Mouse (Mus musculus) adrenal gland, adult (tissue): ENCODE results near the gene Abcg8.

Experiments
- DNase-seq, 2 experiments: peaks; one replicate each; pipeline ENCODE4 v3.0.0; 2022 to 2023; ENCODE audit warnings: low spot score in 1 of 2; ENCODE audit not compliant: inconsistent age in 2 of 2

Gene Abcg8

GRCm38 (mm10) chr17:84708818-84709217, 32.7 kb downstream of the Abcg8 start:
- no peak for DNase-seq

GRCm38 (mm10) chr17:84709403-84709851, 33.3 kb downstream of the Abcg8 start:
- DNase-seq: no peak

- no peak for DNase-seq
Observed at GRCm38 (mm10) chr17:84713563-84714164, 37.6 kb downstream of the Abcg8 start.

GRCm38 (mm10) chr17:84714930-84715329, 38.8 kb downstream of the Abcg8 start:
- DNase-seq: no peak

- DNase-seq: no peak
Observed at GRCm38 (mm10) chr17:84716252-84716872, 40.3 kb downstream of the Abcg8 start.

- DNase-seq: no peak
Observed at GRCm38 (mm10) chr17:84717416-84717815, 41.3 kb downstream of the Abcg8 start.

GRCm38 (mm10) chr17:84719105-84719504, 43.0 kb downstream of the Abcg8 start:
- DNase-seq: no peak

GRCm38 (mm10) chr17:84724028-84724427, 47.9 kb downstream of the Abcg8 start:
- DNase-seq: no peak

- no peak for DNase-seq
Observed at GRCm38 (mm10) chr17:84725163-84725562, 49.1 kb downstream of the Abcg8 start.

GRCm38 (mm10) chr17:84728201-84728911, 52.3 kb downstream of the Abcg8 start:
- DNase-seq: no peak

- DNase-seq: no peak
Observed at GRCm38 (mm10) chr17:84729140-84729539, 53.0 kb downstream of the Abcg8 start.

- no peak for DNase-seq
Observed at GRCm38 (mm10) chr17:84731361-84731760, 55.3 kb downstream of the Abcg8 start.

- no peak for DNase-seq
Observed at GRCm38 (mm10) chr17:84732612-84733011, 56.5 kb downstream of the Abcg8 start.

GRCm38 (mm10) chr17:84736719-84737118, 60.6 kb downstream of the Abcg8 start:
- DNase-seq: no peak

GRCm38 (mm10) chr17:84738073-84738797, 62.1 kb downstream of the Abcg8 start:
- no peak for DNase-seq

- no peak for DNase-seq
Observed at GRCm38 (mm10) chr17:84744256-84744655, 68.2 kb downstream of the Abcg8 start.

GRCm38 (mm10) chr17:84745001-84745400, 68.9 kb downstream of the Abcg8 start:
- DNase-seq: no peak

- no peak for DNase-seq
Observed at GRCm38 (mm10) chr17:84747212-84747611, 71.1 kb downstream of the Abcg8 start.

- no peak for DNase-seq
Observed at GRCm38 (mm10) chr17:84748152-84748682, 72.1 kb downstream of the Abcg8 start.

- DNase-seq: no peak
Observed at GRCm38 (mm10) chr17:84749297-84749696, 73.2 kb downstream of the Abcg8 start.
